Mouse (Mus musculus) heart, postnatal 0 days (tissue): ENCODE results near the gene Ube2dnl1. TPM values are rescaled to one million over a fixed set of nuclear protein-coding genes. Genes with fewer than 3 reads are reported as not detected.

Experiments used
- ATAC-seq: fragments of 200-750 bp; cut with Nextera tagmentation; 2 replicates; pipeline ENCODE4 v1.8.0; 2017; ENCODE audit warnings: low read depth, moderate number of reproducible peaks, moderate library complexity; ENCODE audit not compliant: insufficient read depth
- DNase-seq: peaks from one replicate; pipeline ENCODE4 v3.0.0-alpha.2; 2016; ENCODE audit warnings: low spot score
- H3K27ac ChIP-seq: fragments of 300-500 bp; sonication (generic); 2 replicates; pipeline ENCODE4 v1.5.1; 2014; ENCODE audit warnings: low read depth, mild to moderate bottlenecking
- H3K27me3 ChIP-seq: fragments of 300-500 bp; sonication (generic); 2 replicates; pipeline ENCODE4 v1.6.1; 2014; ENCODE audit warnings: low read length, mixed read lengths; ENCODE audit not compliant: control insufficient read depth, insufficient read depth
- H3K36me3 ChIP-seq: fragments of 300-500 bp; sonication (generic); replicated peaks from 2 replicates; pipeline ENCODE4 v1.6.1; 2014; ENCODE audit warnings: low read length, mixed read lengths; ENCODE audit not compliant: control insufficient read depth, insufficient read depth
- H3K4me1 ChIP-seq: fragments of 300-500 bp; sonication (generic); 2 replicates; pipeline ENCODE4 v1.6.1; 2014; ENCODE audit warnings: antibody characterized with exemption; ENCODE audit not compliant: control insufficient read depth, insufficient read depth
- H3K4me2 ChIP-seq: fragments of 300-500 bp; sonication (generic); 2 replicates; pipeline ENCODE4 v1.6.1; 2014; ENCODE audit warnings: low read depth, mild to moderate bottlenecking, low read length, moderate library complexity
- H3K4me3 ChIP-seq: fragments of 300-500 bp; sonication (generic); 2 replicates; pipeline ENCODE4 v1.5.1; 2014; ENCODE audit warnings: low read depth, low read length
- H3K9ac ChIP-seq: fragments of 300-500 bp; sonication (generic); replicated peaks from 2 replicates; pipeline ENCODE4 v1.6.1; 2014; ENCODE audit warnings: low read depth, low read length, mixed read lengths
- H3K9me3 ChIP-seq: fragments of 300-500 bp; sonication (generic); replicated peaks from 2 replicates; pipeline ENCODE4 v1.6.1; 2016; ENCODE audit warnings: low read length; ENCODE audit not compliant: control insufficient read depth
- CTCF ChIP-seq: IDR thresholded peaks from 2 replicates; pipeline ENCODE4 v1.5.1; 2016; ENCODE audit warnings: antibody characterized with exemption, control low read depth, low read depth
- EP300 ChIP-seq: IDR thresholded peaks from 2 replicates; pipeline ENCODE4 v1.6.1; 2016; ENCODE audit warnings: antibody characterized with exemption, low read depth
- WGBS: fragments of 180-500 bp; shearing (Covaris S2); extraction: QIAGEN DNeasy Blood & Tissue Kit; methylation state at CpG from one replicate; pipeline ENCODE4 v1.1.7; 2014; 5-methylcytosine and 5-hydroxymethylcytosine counted together
- polyA plus RNA-seq: library from polyadenylated mRNA; unstranded; fragments of >200 nt; fragmentation: Nextera tagmentation; extraction: Ambion mirVana; gene quantifications from 2 replicates; pipeline ENCODE4 v1.2.1, GENCODE M21; 2015
- total RNA-seq: library from RNA; depleted of rRNA; stranded (reverse); fragments of >200 nt; gene quantifications from 2 replicates; pipeline ENCODE4 v1.2.3, GENCODE M21; 2014; ENCODE audit warnings: low replicate concordance; rRNA removed

Gene Ube2dnl1
- total RNA-seq (not detected in 2 replicates), polyA plus RNA-seq (not detected in 2 replicates)

- H3K4me3 ChIP-seq = no peak within 1 kb of the TSS
- no peaks in the 10 kb centered on the region for H3K36me3 ChIP-seq
- WGBS = 75% methylated on average over 5 of the region's 5 CpGs
- ATAC-seq (no peak), DNase-seq (no peak)
- H3K9ac ChIP-seq = no peak within 1 kb of the TSS
- H3K4me1 ChIP-seq = no peaks in the 10 kb centered on the region
- H3K27ac ChIP-seq = no peak within 1 kb of the TSS
- TF ChIP-seq CTCF = no peak
- TF ChIP-seq EP300 = no peak
- no peaks in the 10 kb centered on the region for H3K9me3 ChIP-seq
- no peak within 1 kb of the TSS for H3K4me2 ChIP-seq
- no peaks in the 10 kb centered on the region for H3K27me3 ChIP-seq
These were observed at the start of gene Ube2dnl1 for GRCm38 (mm10) chrX:114904712-114905111. Gene Ube2dnl1 (plus strand): TSS chrX:114905012.

- ATAC-seq (no peak), DNase-seq (no peak)
- TF ChIP-seq CTCF (no peak), EP300 (no peak)
- Histone ChIP-seq H3K27ac (no peak overlapping the region), H3K4me1 (no peaks in the 10 kb centered on the region), H3K36me3 (no peaks in the 10 kb centered on the region), H3K9ac (no peak overlapping the region), H3K4me2 (no peak overlapping the region), H3K4me3 (no peak overlapping the region), H3K27me3 (no peaks in the 10 kb centered on the region), H3K9me3 (no peaks in the 10 kb centered on the region)
These were observed 9.3 kb upstream of the Ube2dnl1 start for GRCm38 (mm10) chrX:114895489-114895888.

- WGBS = 79% methylated on average over 3 of the region's 3 CpGs
- no peaks in the 10 kb centered on the region for H3K4me1 ChIP-seq
- ATAC-seq = no peak
These were observed 7.3 kb upstream of the Ube2dnl1 start for GRCm38 (mm10) chrX:114897506-114897905.

GRCm38 (mm10) chrX:114903391-114903790, 1.4 kb upstream of the Ube2dnl1 start:
- no peaks in the 10 kb centered on the region for H3K4me1 ChIP-seq
- no peak for ATAC-seq
- no peaks in the 10 kb centered on the region for H3K36me3 ChIP-seq
- DNase-seq = no peak
- no peaks in the 10 kb centered on the region for H3K9me3 ChIP-seq
- H3K4me3 ChIP-seq = no peak overlapping the region
- H3K9ac ChIP-seq = no peak overlapping the region
- no peak overlapping the region for H3K27ac ChIP-seq
- H3K4me2 ChIP-seq = no peak overlapping the region
- TF ChIP-seq EP300 = no peak
- no peak for TF ChIP-seq CTCF
- H3K27me3 ChIP-seq = no peaks in the 10 kb centered on the region

More at GRCm38 (mm10) chrX:114897506-114897905, 7.3 kb upstream of the Ube2dnl1 start:
- TF ChIP-seq EP300 = no peak
- no peak for TF ChIP-seq CTCF
- H3K9ac ChIP-seq = no peak overlapping the region
- no peak overlapping the region for H3K4me2 ChIP-seq
- no peaks in the 10 kb centered on the region for H3K27me3 ChIP-seq
- no peak for DNase-seq
- no peak overlapping the region for H3K4me3 ChIP-seq
- no peaks in the 10 kb centered on the region for H3K36me3 ChIP-seq
- no peak overlapping the region for H3K27ac ChIP-seq
- no peaks in the 10 kb centered on the region for H3K9me3 ChIP-seq

GRCm38 (mm10) chrX:114907282-114907681, 2.5 kb downstream of the Ube2dnl1 start, which contains the start of gene Ube2dnl2:
Gene Ube2dnl2 (plus strand): TSS chrX:114907582.
- Histone ChIP-seq H3K27ac (no peak within 1 kb of the TSS), H3K4me1 (no peaks in the 10 kb centered on the region), H3K36me3 (no peaks in the 10 kb centered on the region), H3K27me3 (no peaks in the 10 kb centered on the region), H3K4me3 (no peak within 1 kb of the TSS), H3K4me2 (no peak within 1 kb of the TSS), H3K9me3 (no peaks in the 10 kb centered on the region), H3K9ac (no peak within 1 kb of the TSS)
- ATAC-seq (peak; percentile 66), DNase-seq (no peak)
- no peak for TF ChIP-seq CTCF
- no peak for TF ChIP-seq EP300
- 30% methylated on average over 1 of the region's 1 CpGs for WGBS

- Histone ChIP-seq H3K27me3 (no peaks in the 10 kb centered on the region), H3K4me2 (no peak overlapping the region), H3K4me1 (no peaks in the 10 kb centered on the region), H3K9ac (no peak overlapping the region), H3K9me3 (no peaks in the 10 kb centered on the region), H3K27ac (no peak overlapping the region), H3K4me3 (no peak overlapping the region), H3K36me3 (no peaks in the 10 kb centered on the region)
- TF ChIP-seq CTCF = no peak
- TF ChIP-seq EP300 = no peak
- 10% methylated on average over 1 of the region's 1 CpGs for WGBS
- ATAC-seq = no peak
- DNase-seq = peak; percentile 7
These were observed 50.3 kb downstream of the Ube2dnl1 start for GRCm38 (mm10) chrX:114955066-114955465.

Other genes starting within 250 kb of the Ube2dnl1 start
- gene Ube2dnl2, start 2.6 kb downstream of the Ube2dnl1 start, total RNA-seq = 1.4 TPM in 1 of 2 replicates, not detected in the other
- 0.22 TPM in 1 of 2 replicates, not detected in the other for gene Ube2dnl2, start 2.6 kb downstream of the Ube2dnl1 start, polyA plus RNA-seq